Mouse (Mus musculus) neural tube, embryonic 14.5 days (tissue): Measurements from ENCODE around the gene Xrcc4. TPM values are rescaled to one million over a fixed set of nuclear protein-coding genes. Genes with fewer than 3 reads are reported as not detected.

Experiments used
- ATAC-seq: fragments of 200-750 bp; cut with Nextera tagmentation; 2 replicates; pipeline ENCODE4 v1.8.0; 2017; ENCODE audit warnings: low read depth, mild to moderate bottlenecking, moderate TSS enrichment, moderate library complexity
- H3K27ac ChIP-seq: fragments of 300-500 bp; sonication (generic); 2 replicates; pipeline ENCODE4 v1.5.1; 2014; ENCODE audit warnings: low read depth, mild to moderate bottlenecking, control low read depth, low read length, moderate library complexity, mixed read lengths
- H3K27me3 ChIP-seq: fragments of 300-500 bp; sonication (generic); 2 replicates; pipeline ENCODE4 v1.6.1; 2014; ENCODE audit warnings: low read length; ENCODE audit not compliant: control insufficient read depth, insufficient read depth
- H3K36me3 ChIP-seq: fragments of 300-500 bp; sonication (generic); 2 replicates; pipeline ENCODE4 v1.6.1; 2014; ENCODE audit warnings: low read length, mixed read lengths; ENCODE audit not compliant: control insufficient read depth, insufficient read depth
- H3K4me1 ChIP-seq: fragments of 300-500 bp; sonication (generic); 2 replicates; pipeline ENCODE4 v1.6.1; 2014; ENCODE audit warnings: low read length; ENCODE audit not compliant: control insufficient read depth, insufficient read depth
- H3K4me2 ChIP-seq: fragments of 300-500 bp; sonication (generic); 2 replicates; pipeline ENCODE4 v1.6.1; 2014; ENCODE audit warnings: mild to moderate bottlenecking, low read depth, low read length, control low read depth
- H3K4me3 ChIP-seq: fragments of 300-500 bp; sonication (generic); 2 replicates; pipeline ENCODE4 v1.5.1; 2014; ENCODE audit warnings: low read depth, low read length, control low read depth, mixed read lengths
- H3K9ac ChIP-seq: fragments of 300-500 bp; sonication (generic); replicated peaks from 2 replicates; pipeline ENCODE4 v1.6.1; 2014; ENCODE audit warnings: low read depth, mild to moderate bottlenecking, control low read depth, low read length, mixed read lengths
- H3K9me3 ChIP-seq: fragments of 300-500 bp; sonication (generic); 2 replicates; pipeline ENCODE4 v1.6.1; 2016; ENCODE audit warnings: low read length; ENCODE audit not compliant: control insufficient read depth
- WGBS: fragments of 180-500 bp; shearing (Covaris S2); extraction: QIAGEN DNeasy Blood & Tissue Kit; methylation state at CpG from one replicate; pipeline ENCODE4 v1.1.7; 2014; 5-methylcytosine and 5-hydroxymethylcytosine counted together
- polyA plus RNA-seq: library from polyadenylated mRNA; unstranded; fragments of >200 nt; fragmentation: Nextera tagmentation; extraction: Ambion mirVana; gene quantifications from 2 replicates; pipeline ENCODE4 v1.2.1, GENCODE M21; 2014

Xrcc4 gene
- polyA plus RNA-seq, 1 experiment from 2014 or later, result 17.5 TPM

DNA sequence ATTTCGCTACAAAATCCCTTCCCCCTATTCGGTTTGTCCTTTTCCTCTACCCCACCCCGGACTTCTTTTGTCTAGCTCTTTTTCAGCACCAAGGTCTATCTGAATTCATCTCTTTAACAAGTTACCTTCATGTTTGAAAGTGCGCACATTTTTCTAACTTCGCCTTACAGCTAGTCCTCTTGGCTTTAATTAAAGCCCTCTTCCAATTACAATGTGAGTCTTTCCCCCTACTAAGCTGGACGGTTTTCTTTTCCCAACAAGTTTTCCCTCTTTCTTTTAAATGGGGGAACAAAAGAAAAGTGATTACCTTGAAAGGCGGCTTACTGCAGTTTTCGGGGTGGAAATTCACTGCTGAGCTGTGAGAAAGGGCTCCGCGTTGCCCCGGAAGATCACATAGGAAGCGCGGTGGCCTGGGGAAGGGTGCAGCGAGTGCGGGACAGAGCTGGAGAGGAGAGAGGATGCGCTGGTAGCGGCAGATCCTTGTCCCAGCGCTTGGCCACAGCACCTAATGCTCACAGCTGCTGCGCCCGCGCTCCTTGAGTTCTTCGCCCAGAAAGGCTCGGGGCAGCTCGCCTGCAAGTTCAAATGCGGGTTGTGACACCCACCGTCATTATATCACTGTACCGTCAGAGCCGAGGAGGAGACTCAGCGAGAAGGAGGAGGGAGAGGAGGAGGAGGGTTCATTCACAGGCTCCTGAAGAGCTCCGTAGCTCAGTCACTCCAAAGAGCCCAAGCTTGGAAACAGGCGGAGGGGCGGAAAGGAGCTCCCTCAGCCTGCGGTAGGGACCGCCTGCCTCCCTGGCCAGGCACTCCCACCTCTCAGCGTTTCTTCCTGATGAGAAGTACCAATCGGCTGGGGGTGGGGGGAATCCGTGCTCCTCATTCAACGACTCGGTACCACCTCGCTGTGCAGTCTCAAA is 347.4 kb downstream of the Xrcc4 start, which contains the start of gene Vcan:
Gene Vcan (minus strand): TSS at position 744 of the 920 bp plus-strand sequence.
- H3K4me2 ChIP-seq, result peak within 1 kb of the TSS; percentile 93
- H3K27ac ChIP-seq, result peak within 1 kb of the TSS; percentile 63; the same call in 1 of the 2 replicates
- peaks cover 7% of the 10 kb centered on the region; the same call in 1 of the 2 replicates for H3K4me1 ChIP-seq
- H3K4me3 ChIP-seq, result peak within 1 kb of the TSS; percentile 49
- no peaks in the 10 kb centered on the region for H3K9me3 ChIP-seq
- H3K27me3 ChIP-seq, result peaks cover 4% of the 10 kb centered on the region; the same call in 1 of the 2 replicates
- peak within 1 kb of the TSS; percentile 44 for H3K9ac ChIP-seq
- peak; percentile 50 for ATAC-seq
- H3K36me3 ChIP-seq, result no peaks in the 10 kb centered on the region
- under 1% methylated on average over 40 of the region's 40 CpGs for WGBS

DNA sequence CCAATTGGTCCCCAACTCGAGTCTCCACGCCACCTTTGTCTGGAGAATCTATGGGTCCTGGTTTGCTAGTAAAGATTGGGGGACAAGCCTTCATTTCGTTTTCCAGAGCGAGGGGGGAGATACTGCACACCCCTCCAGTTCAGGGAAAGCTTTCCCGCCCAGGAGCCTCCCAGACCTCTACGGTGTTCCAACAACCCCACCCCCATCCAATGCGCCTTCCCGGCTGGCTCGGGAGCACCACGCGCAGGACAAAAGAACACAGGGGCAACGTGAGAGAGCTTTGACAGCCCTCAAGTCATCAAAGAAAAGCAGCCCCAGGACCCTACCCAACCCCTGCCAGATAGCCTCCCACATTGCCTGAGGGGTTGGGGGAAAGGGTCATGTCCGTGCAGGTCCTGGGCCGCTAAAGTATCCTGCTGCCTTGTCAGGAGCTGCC is 348.3 kb downstream of the Xrcc4 start:
- ATAC-seq, result 0 out of 2 replicates have a peak, but pooled peaks have one; percentile 13
- Histone ChIP-seq H3K27ac (peak overlapping the region; percentile 63; the same call in 1 of the 2 replicates), H3K4me2 (peak overlapping the region; percentile 93), H3K27me3 (peaks cover 4% of the 10 kb centered on the region; the same call in 1 of the 2 replicates), H3K9ac (peak overlapping the region; percentile 44), H3K36me3 (no peaks in the 10 kb centered on the region), H3K4me1 (peaks cover 7% of the 10 kb centered on the region; the same call in 1 of the 2 replicates), H3K9me3 (no peaks in the 10 kb centered on the region), H3K4me3 (peak overlapping the region; percentile 49)
- WGBS, result 0% methylated on average over 14 of the region's 14 CpGs

- Histone ChIP-seq H3K27me3 (peaks cover 4% of the 10 kb centered on the region; the same call in 1 of the 2 replicates), H3K4me3 (peak overlapping the region; percentile 49), H3K36me3 (no peaks in the 10 kb centered on the region), H3K4me1 (peaks cover 7% of the 10 kb centered on the region; the same call in 1 of the 2 replicates), H3K9ac (peak overlapping the region; percentile 46), H3K27ac (peak overlapping the region; percentile 63; the same call in 1 of the 2 replicates), H3K9me3 (no peaks in the 10 kb centered on the region), H3K4me2 (peak overlapping the region; percentile 93)
- peak; percentile 90 for ATAC-seq
- under 1% methylated on average over 33 of the region's 33 CpGs for WGBS
Measured at GRCm38 (mm10) chr13:89740243-89741115, 348.9 kb downstream of the Xrcc4 start.

GRCm38 (mm10) chr13:89739696-89740242 is 349.6 kb downstream of the Xrcc4 start:
- Histone ChIP-seq H3K9ac (peak overlapping the region; percentile 46; the same call in 1 of the 2 replicates), H3K4me3 (peak overlapping the region; percentile 49), H3K9me3 (no peaks in the 10 kb centered on the region), H3K4me2 (peak overlapping the region; percentile 93), H3K27ac (peak overlapping the region; percentile 6; the same call in 1 of the 2 replicates), H3K36me3 (no peaks in the 10 kb centered on the region), H3K27me3 (peaks cover 4% of the 10 kb centered on the region; the same call in 1 of the 2 replicates), H3K4me1 (peaks cover 7% of the 10 kb centered on the region; the same call in 1 of the 2 replicates)
- 0% methylated on average over 24 of the region's 24 CpGs for WGBS
- ATAC-seq, result peak; percentile 32

DNA sequence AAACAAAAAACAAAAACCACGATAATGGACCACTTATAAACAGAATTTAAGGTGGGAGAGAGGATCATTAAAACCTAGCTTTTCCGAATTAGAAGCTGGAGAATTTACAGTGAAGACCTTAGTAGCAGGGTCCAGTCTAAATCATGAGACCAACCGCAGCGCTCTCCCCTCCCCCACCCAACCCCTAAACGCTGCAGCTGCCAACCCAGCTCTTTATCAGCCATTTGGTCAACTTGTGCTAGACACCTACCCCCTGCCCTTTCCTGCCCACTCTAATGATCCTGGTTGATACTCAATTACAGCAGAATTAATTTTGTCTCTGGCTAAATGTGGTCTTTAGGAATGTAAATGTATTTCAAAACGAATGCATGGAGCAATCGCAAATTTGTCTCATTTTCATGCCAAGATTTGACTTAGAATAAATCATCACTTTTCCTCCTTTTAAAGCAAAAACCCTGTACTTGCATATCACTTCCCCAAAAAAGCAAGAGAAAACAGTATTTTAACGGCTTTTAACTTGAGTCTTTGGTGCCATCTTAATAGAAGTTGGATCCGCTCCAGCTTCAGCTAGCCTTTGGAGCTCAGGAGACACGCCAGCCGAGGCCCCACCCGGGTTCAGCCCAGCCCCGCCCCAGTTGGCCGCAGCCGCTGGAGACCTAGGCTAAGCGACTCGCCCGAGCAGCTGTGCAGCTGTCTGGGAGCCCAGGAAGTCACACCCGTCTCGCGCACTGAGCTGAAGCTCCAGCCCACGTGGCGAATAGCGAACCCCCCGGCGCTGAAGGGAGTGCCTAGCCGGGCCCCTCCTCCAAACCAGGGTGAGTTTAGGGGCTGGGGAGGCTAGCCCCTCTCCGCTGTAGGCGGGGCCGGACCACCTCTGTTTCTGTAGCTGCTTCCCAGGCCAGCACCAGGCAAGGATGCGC is 350.4 kb downstream of the Xrcc4 start:
- 1% methylated on average over 31 of the region's 31 CpGs for WGBS

DNA sequence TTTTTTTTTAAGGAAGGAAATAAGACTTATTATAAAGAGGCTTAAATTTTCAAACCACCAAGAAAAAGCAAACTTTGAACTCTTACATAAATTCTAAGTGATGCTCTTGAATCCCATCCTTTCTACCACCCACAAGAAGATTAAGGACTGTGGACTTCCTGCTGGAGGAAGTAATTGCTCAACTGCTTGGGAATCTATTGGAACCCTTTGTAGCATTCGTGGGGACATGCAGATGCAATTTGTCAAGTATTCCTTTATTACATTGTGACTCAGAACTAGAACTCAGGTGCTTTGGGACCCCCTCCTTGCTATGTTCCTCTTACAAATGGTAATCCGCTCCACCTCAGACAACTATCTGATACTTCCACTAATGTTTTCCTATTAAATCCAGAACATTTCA is 351.1 kb downstream of the Xrcc4 start:
- ATAC-seq, result no peak
- H3K9ac ChIP-seq, result no peak overlapping the region

More for the DNA sequence above, 350.4 kb downstream of the Xrcc4 start:
- H3K4me3 ChIP-seq, result peak overlapping the region; percentile 49
- H3K4me2 ChIP-seq, result peak overlapping the region; percentile 93
- H3K27me3 ChIP-seq, result peaks cover 4% of the 10 kb centered on the region; the same call in 1 of the 2 replicates
- 0 out of 2 replicates have a peak overlapping the region, but pooled peaks have one; percentile 6 for H3K27ac ChIP-seq
- peak overlapping the region; percentile 46 for H3K9ac ChIP-seq
- no peaks in the 10 kb centered on the region for H3K36me3 ChIP-seq
- peaks cover 7% of the 10 kb centered on the region; the same call in 1 of the 2 replicates for H3K4me1 ChIP-seq
- H3K9me3 ChIP-seq, result no peaks in the 10 kb centered on the region
- peak; percentile 64 for ATAC-seq

DNA sequence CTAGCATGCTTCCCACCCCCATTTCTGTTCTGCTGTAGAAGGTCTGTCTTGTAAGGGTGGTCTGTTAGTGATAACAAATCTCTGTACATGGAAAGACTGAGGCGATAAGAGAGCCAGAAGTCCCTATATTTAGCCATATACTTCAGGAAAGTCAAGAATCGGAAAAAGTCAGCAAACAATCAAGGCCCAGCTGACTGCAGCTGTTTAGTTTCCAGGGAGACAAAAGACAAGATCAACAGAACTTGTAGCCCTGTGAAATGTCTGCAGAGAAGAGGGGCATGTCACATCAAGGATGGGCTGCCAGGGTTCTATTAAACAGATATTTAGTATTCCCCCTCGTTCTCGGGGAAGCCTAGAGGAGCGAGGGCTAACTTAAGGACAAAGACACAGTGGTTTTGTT is 354.3 kb downstream of the Xrcc4 start:
- Histone ChIP-seq H3K9me3 (no peaks in the 10 kb centered on the region), H3K4me3 (no peak overlapping the region), H3K27me3 (no peaks in the 10 kb centered on the region), H3K4me1 (peaks cover 4% of the 10 kb centered on the region; the same call in 1 of the 2 replicates), H3K9ac (no peak overlapping the region), H3K27ac (no peak overlapping the region), H3K4me2 (no peak overlapping the region), H3K36me3 (no peaks in the 10 kb centered on the region)
- WGBS, result 76% methylated on average over 5 of the region's 5 CpGs
- no peak for ATAC-seq

More for the DNA sequence above, 351.1 kb downstream of the Xrcc4 start:
- Histone ChIP-seq H3K4me3 (no peak overlapping the region), H3K4me1 (peaks cover 7% of the 10 kb centered on the region; the same call in 1 of the 2 replicates), H3K36me3 (no peaks in the 10 kb centered on the region), H3K27me3 (peaks cover 4% of the 10 kb centered on the region; the same call in 1 of the 2 replicates), H3K27ac (no peak overlapping the region), H3K4me2 (no peak overlapping the region; the same call in 1 of the 2 replicates), H3K9me3 (no peaks in the 10 kb centered on the region)
- 41% methylated on average over 2 of the region's 2 CpGs for WGBS
